Mouse (Mus musculus): ENCODE measurements at regions not wholly inside any gene's neighbourhood (a gene's known extent, or its start where the extent isn't known, plus 50 kb on each side); places are given as distances from the start of the nearest gene placed in this dataset.

GRCm38 (mm10) chr1:126917872-126918271, 87.3 kb upstream of the Nckap5 start:
- H3K9ac ChIP-seq: no peak overlapping the region
- ATAC-seq (replicated peaks; ENCODE audit: insufficient number of reproducible peaks, insufficient read depth, low FRiP score, low read depth): no peak

DNA sequence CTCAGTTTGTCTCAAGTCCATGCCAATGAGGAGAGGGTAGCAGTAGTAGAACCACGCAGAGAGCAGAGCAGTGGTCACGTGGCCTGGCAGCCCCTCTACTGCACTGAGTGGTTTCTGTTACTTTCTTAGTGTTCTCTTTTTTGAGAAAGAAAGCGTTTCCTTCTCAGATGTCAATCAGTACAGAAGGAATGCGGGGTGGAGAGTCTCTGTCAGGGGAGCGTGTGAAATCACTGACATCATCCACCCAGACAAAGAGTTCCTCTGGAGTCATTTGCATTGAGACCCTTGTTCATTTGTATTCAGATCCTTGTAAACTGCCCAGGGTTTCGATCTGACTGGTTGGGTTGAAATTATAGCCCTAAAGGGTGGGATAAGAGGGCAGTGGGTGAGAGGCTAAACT, 85.8 kb upstream of the Nckap5 start:
- 65% methylated on average over 6 of the region's 6 CpGs for WGBS
- Histone ChIP-seq H3K9ac (no peak overlapping the region), H3K4me1 (replicated peaks) (no peaks in the 10 kb centered on the region), H3K36me3 (no peaks in the 10 kb centered on the region), H3K4me2 (no peak overlapping the region), H3K27me3 (no peaks in the 10 kb centered on the region), H3K9me3 (replicated peaks) (no peaks in the 10 kb centered on the region), H3K4me3 (no peak overlapping the region), H3K27ac (no peak overlapping the region)
- ATAC-seq (replicated peaks; ENCODE audit: insufficient number of reproducible peaks, insufficient read depth, low FRiP score, low read depth): no peak

More at GRCm38 (mm10) chr1:126917872-126918271, 87.3 kb upstream of the Nckap5 start:
- no peaks in the 10 kb centered on the region for H3K27me3 ChIP-seq
- H3K27ac ChIP-seq: no peak overlapping the region
- H3K36me3 ChIP-seq: no peaks in the 10 kb centered on the region
- no peaks in the 10 kb centered on the region for H3K9me3 ChIP-seq (replicated peaks)
- WGBS: 54% methylated on average over 6 of the region's 6 CpGs
- peaks cover 6% of the 10 kb centered on the region; the same call in 1 of the 2 replicates for H3K4me1 ChIP-seq (replicated peaks)
- H3K4me3 ChIP-seq: no peak overlapping the region
- no peak overlapping the region for H3K4me2 ChIP-seq

GRCm38 (mm10) chr1:126911277-126912060, 80.9 kb upstream of the Nckap5 start:
- no peaks in the 10 kb centered on the region for H3K27me3 ChIP-seq
- no peak overlapping the region for H3K27ac ChIP-seq
- H3K9ac ChIP-seq: no peak overlapping the region
- H3K9me3 ChIP-seq (replicated peaks): no peaks in the 10 kb centered on the region
- no peak overlapping the region for H3K4me3 ChIP-seq
- 64% methylated on average over 12 of the region's 12 CpGs for WGBS
- no peak overlapping the region for H3K4me2 ChIP-seq
- no peak for ATAC-seq (replicated peaks; ENCODE audit: insufficient number of reproducible peaks, insufficient read depth, low FRiP score, low read depth)
- H3K36me3 ChIP-seq: no peaks in the 10 kb centered on the region
- H3K4me1 ChIP-seq (replicated peaks): no peaks in the 10 kb centered on the region

DNA sequence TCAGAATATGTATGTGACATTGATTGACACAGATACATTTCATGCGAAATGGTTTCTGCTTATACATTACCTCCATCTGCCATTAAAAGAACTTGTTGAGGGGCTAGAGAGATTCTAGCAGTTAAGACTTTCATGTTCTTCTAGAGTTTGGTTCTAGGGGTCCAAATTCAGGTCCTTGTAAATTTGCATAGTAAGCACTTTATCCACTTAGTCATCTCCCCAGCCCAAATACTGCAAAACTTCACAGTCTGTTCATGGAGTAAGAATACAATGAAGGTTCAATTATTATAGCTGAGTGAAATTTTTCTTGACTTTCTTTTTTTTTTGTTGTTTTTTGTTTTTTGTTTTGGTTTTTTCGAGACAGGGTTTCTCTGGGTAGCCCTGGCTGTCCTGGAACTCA, 76.8 kb upstream of the Nckap5 start:
- Histone ChIP-seq H3K4me2 (no peak overlapping the region), H3K9me3 (replicated peaks) (no peaks in the 10 kb centered on the region), H3K9ac (no peak overlapping the region), H3K4me1 (replicated peaks) (no peaks in the 10 kb centered on the region), H3K27ac (no peak overlapping the region), H3K27me3 (no peaks in the 10 kb centered on the region), H3K4me3 (no peak overlapping the region), H3K36me3 (no peaks in the 10 kb centered on the region)
- ATAC-seq (replicated peaks; ENCODE audit: insufficient number of reproducible peaks, insufficient read depth, low FRiP score, low read depth): no peak
- WGBS: 84% methylated on average over 2 of the region's 2 CpGs

DNA sequence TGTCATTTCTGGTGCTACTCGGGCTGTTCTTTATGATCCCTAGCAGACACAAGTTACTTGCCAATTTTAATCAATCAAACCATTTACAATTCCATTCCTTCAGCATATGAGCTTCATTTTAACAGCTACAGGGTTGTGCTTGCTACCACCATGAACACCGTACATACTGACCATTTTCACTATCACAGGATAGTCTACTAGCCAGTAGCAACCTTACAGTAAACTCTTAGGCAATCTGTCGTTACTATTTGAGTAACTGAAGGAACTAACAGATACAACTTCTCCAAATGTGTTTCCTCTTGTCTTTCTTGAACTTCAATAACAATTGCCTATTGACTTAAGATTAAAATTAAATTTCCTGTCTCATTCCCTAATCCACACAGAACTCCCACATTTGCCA, 67.9 kb upstream of the Nckap5 start:
- H3K36me3 ChIP-seq: no peaks in the 10 kb centered on the region
- no peak overlapping the region for H3K9ac ChIP-seq
- 70% methylated on average over 3 of the region's 3 CpGs for WGBS
- ATAC-seq (replicated peaks; ENCODE audit: insufficient number of reproducible peaks, insufficient read depth, low FRiP score, low read depth): no peak
- no peak overlapping the region for H3K4me2 ChIP-seq
- H3K27ac ChIP-seq: no peak overlapping the region
- H3K27me3 ChIP-seq: no peaks in the 10 kb centered on the region
- no peaks in the 10 kb centered on the region for H3K9me3 ChIP-seq (replicated peaks)
- H3K4me3 ChIP-seq: no peak overlapping the region
- H3K4me1 ChIP-seq (replicated peaks): no peaks in the 10 kb centered on the region; the same call in 1 of the 2 replicates

GRCm38 (mm10) chr1:126896895-126897294, 66.3 kb upstream of the Nckap5 start:
- Histone ChIP-seq H3K36me3 (no peaks in the 10 kb centered on the region), H3K4me2 (no peak overlapping the region), H3K27me3 (no peaks in the 10 kb centered on the region), H3K9me3 (replicated peaks) (no peaks in the 10 kb centered on the region), H3K4me3 (no peak overlapping the region), H3K27ac (no peak overlapping the region), H3K9ac (no peak overlapping the region), H3K4me1 (replicated peaks) (no peaks in the 10 kb centered on the region; the same call in 1 of the 2 replicates)
- WGBS: 54% methylated on average over 4 of the region's 4 CpGs
- ATAC-seq (replicated peaks; ENCODE audit: insufficient number of reproducible peaks, insufficient read depth, low FRiP score, low read depth): no peak

GRCm38 (mm10) chr1:126880801-126881200, 50.2 kb upstream of the Nckap5 start:
- H3K4me2 ChIP-seq: no peak overlapping the region
- H3K4me3 ChIP-seq: no peak overlapping the region
- WGBS: 90% methylated on average over 3 of the region's 3 CpGs
- no peak overlapping the region for H3K27ac ChIP-seq
- no peaks in the 10 kb centered on the region for H3K9me3 ChIP-seq (replicated peaks)
- no peak overlapping the region for H3K9ac ChIP-seq
- ATAC-seq (replicated peaks; ENCODE audit: insufficient number of reproducible peaks, insufficient read depth, low FRiP score, low read depth): no peak
- H3K27me3 ChIP-seq: no peaks in the 10 kb centered on the region
- H3K4me1 ChIP-seq (replicated peaks): no peaks in the 10 kb centered on the region
- no peaks in the 10 kb centered on the region for H3K36me3 ChIP-seq

Measured in heart, embryonic 15.5 days (tissue).